Mouse (Mus musculus) kidney, adult 8-10 months (tissue): ENCODE measurements around the gene Impdh1.
"Not testable (repeated sequence)": the region's sequence is repeated elsewhere in the genome, so short reads cannot be mapped to it uniquely, and the experiment has no call there.

Source experiments
- DNase-seq, 2 experiments: peaks; one replicate each; pipeline ENCODE4 v3.0.0; 2022

Gene Impdh1

GRCm38 (mm10) chr6:29215881-29216501 lies at the start of gene Impdh1:
Gene Impdh1, minus strand, starts transcription at chr6:29216364.
- peak; percentile 58 to 68 for DNase-seq

- DNase-seq: no peak
Measured at GRCm38 (mm10) chr6:29264456-29264781, 48.3 kb upstream of the Impdh1 start.

- DNase-seq: no peak
Measured at GRCm38 (mm10) chr6:29263650-29264455, 47.7 kb upstream of the Impdh1 start.

- DNase-seq: no peak
Measured at GRCm38 (mm10) chr6:29261831-29262230, 45.7 kb upstream of the Impdh1 start.

- DNase-seq: no peak
Measured at GRCm38 (mm10) chr6:29259418-29259817, 43.3 kb upstream of the Impdh1 start.

GRCm38 (mm10) chr6:29247072-29247471 lies 30.9 kb upstream of the Impdh1 start:
- DNase-seq: no peak

- no peak for DNase-seq
Measured at GRCm38 (mm10) chr6:29246585-29246984, 30.4 kb upstream of the Impdh1 start.

- no peak for DNase-seq
Measured at GRCm38 (mm10) chr6:29246183-29246582, 30.0 kb upstream of the Impdh1 start.

- DNase-seq: no peak
Measured at GRCm38 (mm10) chr6:29245272-29246120, 29.3 kb upstream of the Impdh1 start.

GRCm38 (mm10) chr6:29242265-29242664 lies 26.1 kb upstream of the Impdh1 start:
- no peak for DNase-seq

GRCm38 (mm10) chr6:29241697-29242096 lies 25.5 kb upstream of the Impdh1 start:
- no peak for DNase-seq

GRCm38 (mm10) chr6:29240806-29241205 lies 24.6 kb upstream of the Impdh1 start:
- peak; percentile 18 to 56 for DNase-seq

GRCm38 (mm10) chr6:29234272-29234671 lies 18.1 kb upstream of the Impdh1 start:
- DNase-seq: no peak

- DNase-seq: no peak
Measured at GRCm38 (mm10) chr6:29233710-29234109, 17.5 kb upstream of the Impdh1 start.

GRCm38 (mm10) chr6:29232321-29232720 lies 16.2 kb upstream of the Impdh1 start:
- no peak for DNase-seq

- DNase-seq: no peak
Measured at GRCm38 (mm10) chr6:29231799-29232198, 15.6 kb upstream of the Impdh1 start.

- no peak for DNase-seq
Measured at GRCm38 (mm10) chr6:29230386-29230785, 14.2 kb upstream of the Impdh1 start.

- DNase-seq: no peak
Measured at GRCm38 (mm10) chr6:29229265-29229913, 13.2 kb upstream of the Impdh1 start.

GRCm38 (mm10) chr6:29217717-29218116 lies 1.6 kb upstream of the Impdh1 start:
- DNase-seq: not testable (repeated sequence)

GRCm38 (mm10) chr6:29215181-29215580 lies 983 bp downstream of the Impdh1 start:
- DNase-seq: no peak

GRCm38 (mm10) chr6:29214776-29215175 lies 1.4 kb downstream of the Impdh1 start:
- DNase-seq: no peak

GRCm38 (mm10) chr6:29214245-29214644 lies 1.9 kb downstream of the Impdh1 start:
- DNase-seq: peak in 1 of 2 experiments; percentile 24

- no peak for DNase-seq
Measured at GRCm38 (mm10) chr6:29213436-29213835, 2.7 kb downstream of the Impdh1 start.
